Mouse (Mus musculus): ENCODE results near the gene Snd1.
"Not testable (repeated sequence)": the region's sequence is repeated elsewhere in the genome, so short reads cannot be mapped to it uniquely, and the experiment has no call there.

The Snd1 gene

DNA sequence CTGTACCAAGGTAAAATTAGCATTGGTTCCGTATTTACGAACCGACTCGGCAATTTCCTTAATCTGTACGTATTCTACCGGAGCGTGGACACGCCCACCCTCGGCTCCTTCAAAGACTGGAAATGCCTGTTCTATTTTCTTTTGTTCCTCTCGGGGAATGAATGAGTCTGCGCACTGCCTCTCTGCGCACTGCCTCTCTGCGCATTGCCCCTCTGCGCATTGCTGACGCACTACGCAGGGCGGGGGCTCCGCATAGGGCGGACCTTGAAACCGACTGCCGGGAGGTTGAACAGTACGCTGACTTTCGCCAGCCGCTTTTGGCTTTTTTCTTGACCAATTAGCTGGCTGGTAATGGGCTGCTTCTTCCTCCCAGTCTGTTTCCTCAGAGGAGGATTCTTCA is 453.0 kb downstream of the Snd1 start:
- DNase-seq, result not testable (repeated sequence)

DNA sequence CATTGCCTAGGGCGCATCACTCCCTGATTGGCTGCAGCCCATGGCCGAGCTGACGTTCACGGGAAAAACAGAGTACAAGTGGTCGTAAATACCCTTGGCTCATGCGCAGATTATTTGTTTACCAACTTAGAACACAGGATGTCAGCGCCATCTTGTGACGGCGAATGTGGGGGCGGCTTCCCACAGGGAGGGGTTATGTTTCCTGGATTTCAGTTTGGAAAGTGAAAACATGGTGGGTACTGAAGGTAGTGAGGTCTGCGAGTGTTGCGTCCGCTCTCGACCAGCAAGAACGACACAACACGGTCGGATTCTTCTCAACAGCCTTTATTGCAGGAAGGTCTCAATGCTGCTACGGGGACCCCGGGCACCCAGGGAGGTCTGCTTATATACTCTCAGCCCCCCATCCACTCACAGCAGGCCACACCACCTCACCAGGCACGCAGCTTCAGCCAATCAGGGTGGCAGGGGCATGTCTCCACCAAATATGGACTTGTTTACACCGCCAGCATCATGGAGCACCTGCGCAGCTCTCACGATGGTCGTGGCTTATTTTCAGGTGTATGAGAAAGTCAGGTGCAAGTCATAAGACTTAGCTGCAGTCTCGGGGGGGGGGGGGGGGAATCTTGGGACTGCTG is 454.3 kb downstream of the Snd1 start:
- DNase-seq, result peak in 1 of 2 experiments; percentile 9

DNA sequence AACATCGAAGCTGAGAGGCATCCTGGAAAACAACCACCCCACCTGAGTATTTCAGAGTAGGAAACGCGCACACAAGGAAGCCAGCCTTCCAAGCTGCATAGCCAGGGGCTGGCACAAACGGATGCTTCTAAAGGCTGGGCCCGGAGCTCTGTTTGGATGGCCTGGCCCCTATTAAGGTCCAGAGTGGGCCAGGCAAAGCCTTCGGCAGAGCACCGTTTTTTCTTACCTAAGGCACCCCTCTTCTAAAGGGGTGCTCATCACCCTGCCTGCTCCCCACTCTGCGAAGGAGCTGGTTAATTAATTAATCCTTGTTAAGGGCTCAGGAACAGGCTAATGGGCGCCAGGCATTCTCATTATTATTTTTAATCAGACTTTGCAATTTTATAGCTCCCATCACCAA is 456.3 kb downstream of the Snd1 start:
- no peak for DNase-seq

DNA sequence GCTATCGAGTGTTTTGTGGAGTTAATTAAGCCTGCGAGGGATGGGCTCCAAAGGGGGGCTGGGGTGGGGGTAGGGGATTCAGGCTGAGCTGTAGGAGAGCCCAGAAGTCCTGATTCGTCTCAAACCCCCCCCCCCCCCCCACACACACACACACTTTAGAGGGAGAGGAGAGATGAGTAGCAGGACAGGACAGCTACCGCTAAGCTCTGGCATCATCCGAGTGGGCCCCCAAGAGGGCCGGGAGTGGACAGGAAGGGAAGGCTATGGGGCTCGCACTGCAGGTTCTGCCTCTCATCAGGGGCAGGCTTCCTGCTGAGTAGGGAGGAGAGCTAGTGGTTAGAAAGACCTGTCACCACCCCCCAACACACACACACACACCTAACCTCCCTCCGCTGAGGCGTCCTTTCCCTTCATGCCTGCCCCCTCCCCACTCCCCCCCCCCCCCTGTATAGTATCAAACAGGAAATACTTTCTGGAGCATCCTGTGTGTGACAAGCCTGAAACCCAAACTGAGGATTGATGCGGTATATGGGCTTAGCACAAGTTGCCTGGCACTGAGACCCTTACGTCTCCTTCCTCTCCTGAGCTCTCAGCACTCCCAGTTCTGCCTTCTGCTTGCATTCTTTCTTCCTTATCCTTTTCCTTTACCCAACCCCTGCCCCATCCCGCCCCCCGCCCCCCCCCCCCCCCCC is 456.8 kb downstream of the Snd1 start:
- DNase-seq, result no peak

DNA sequence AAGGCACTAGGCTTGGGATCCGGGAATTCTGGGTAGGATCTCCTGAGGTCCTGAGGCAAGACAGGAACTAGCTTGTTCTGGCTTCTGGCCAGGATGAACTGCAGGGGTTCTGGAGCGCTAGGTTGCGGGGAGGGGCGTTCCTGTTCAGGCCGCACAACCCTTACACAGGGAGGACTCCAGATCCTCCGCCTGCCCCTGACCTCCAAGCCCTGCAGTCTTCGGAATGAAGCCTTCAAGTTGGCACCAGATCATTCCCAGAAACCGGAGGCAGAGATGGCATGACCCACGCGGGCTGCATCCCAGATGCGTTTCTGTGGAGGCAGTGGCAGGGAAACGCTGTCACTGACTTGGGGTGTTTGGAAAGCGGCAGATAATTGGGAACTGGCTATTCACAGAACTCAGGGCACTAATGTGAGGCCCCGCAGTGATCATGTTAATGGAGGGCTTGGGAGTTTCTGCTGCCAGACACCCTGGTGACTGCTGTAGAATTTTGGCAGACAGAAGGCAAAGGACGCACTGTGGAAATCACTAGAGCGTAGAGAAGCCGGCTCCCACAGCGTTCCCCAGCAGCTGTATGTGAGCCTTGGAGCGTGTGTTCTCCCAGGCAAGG is 457.5 kb downstream of the Snd1 start:
- no peak for DNase-seq

DNA sequence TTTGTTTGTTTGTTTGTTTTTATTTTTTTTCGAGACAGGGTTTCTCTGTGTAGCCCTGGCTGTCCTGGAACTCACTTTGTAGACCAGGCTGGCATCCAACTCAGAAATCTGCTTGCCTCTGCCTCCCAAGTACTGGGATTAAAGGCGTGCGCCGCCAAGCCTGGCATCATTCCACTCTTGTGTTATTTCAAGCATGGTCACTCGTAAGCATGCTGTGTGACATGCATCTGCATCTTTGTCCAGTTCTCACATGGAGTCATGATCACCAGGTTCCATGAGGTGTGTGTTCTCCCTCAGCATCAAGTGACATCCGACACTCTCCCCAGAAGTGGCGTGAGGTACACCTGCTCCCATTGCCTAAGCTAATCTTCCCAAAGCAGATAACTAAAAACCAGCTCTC is 460.8 kb downstream of the Snd1 start:
- no peak for DNase-seq

DNA sequence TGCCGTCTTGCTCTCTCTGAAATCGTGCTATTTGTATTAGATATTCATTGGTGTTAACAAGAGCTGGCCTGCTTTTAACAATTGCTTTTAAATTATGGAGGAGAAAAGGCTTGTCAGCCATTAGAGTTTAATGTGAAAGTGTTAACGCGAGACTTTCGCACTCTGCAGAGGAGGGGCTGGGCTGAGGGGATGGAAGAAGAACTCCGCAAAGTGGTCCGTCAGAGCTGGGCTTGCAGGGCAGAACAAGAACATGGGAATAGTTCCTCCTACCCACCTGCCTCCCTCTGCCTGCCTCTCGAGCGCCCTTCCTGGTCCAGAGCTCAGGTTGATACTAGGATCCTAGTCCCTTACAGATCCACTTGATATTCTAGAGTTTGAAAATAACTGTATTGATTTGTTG is 472.3 kb downstream of the Snd1 start:
- DNase-seq, result no peak

DNA sequence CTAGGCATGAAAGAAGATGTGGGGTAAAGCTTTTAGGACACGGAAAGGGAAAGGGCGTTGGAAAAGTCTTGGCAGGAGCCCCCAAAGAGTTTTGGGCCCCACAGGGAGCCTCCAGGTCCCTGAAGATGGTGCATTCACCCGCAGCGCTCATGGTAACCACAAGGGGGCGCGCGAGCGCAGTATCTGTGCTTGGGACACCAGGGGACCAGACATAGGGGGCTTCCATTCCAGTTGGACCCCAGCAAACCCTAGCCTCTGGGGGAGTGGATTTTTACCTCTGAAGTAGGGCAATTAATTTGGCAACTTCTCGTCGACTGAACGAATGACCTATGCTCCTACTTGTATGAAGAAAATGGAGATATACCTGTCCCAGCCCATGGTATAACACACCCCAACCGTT is 474.3 kb downstream of the Snd1 start:
- DNase-seq, result peak; percentile 30 to 37

DNA sequence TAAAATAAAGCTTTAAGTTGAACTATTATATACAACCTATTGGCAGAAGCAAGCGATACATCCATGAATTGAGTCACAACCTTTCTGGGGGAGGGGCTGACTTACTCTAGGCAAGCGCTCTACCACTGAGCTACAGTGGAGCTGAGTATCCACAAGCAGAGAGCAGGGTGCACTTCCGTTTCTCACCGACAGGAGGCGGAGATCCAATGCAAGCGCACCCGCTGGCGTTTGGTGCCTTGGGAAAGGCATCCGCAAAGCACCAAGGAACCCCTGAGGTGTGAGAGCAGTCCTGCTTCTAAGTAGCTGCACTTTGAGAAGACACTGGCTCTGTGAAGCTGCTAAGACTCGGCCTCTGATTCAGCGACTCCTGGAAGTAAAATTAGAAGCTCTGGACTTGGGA is 480.6 kb downstream of the Snd1 start:
- no peak for DNase-seq

DNA sequence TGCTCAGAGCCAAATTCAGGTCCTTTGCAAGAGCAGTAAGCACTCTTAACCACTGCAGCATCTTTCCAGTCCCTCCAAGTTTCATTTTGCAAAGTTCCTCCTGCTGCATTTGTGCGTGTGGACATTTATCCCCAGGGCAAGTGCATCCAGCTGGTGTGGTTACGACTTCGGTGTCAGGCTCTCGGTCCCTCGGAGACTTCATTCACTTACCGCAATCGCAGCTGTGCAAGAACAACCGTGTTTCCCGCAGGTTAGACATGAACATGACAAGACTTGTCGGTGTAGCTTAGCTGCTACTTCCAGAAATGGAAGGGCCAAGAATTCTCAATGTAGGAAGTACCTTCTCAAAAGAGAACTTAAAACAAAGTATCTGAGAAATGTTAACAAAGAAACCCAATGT is 482.5 kb downstream of the Snd1 start:
- DNase-seq, result no peak

DNA sequence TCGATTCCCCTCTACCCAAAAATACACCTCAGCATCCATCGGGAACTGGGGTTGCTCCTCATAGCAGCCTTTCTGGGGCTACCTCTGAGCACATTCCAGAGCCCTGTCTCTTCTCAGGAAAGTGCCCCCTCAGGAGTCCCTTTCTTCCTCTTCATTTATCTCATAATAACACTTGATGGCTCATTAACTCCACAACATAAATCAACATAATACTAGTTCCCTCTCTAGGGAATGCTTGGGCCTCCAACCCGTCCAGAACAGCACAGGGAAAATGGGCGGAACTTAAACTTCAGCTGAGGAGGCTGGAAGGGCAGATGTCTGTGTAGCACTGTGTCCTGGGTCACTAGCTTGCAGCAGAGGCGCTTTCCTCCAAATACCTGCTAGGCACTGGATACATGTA is 488.2 kb downstream of the Snd1 start:
- DNase-seq, result no peak

DNA sequence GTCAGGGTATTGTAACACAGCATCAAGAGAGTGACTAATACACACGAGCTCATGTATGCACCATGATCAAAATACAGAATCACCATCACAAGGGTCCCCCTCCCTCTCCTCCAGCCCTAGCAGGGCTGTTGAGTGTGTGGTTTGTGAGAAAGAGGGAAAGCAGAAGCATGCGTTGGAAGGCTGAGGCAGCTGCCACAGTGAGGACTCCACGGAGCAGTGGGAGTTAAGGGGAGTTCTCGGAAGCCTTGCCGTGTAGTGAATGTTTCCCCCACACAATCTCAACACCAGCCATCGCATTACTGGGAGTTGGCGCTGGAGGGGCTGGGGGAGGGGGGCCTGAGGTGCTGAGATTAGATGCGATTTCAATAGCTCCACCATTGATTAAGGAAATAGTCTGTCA is 490.3 kb downstream of the Snd1 start:
- no peak for DNase-seq

DNA sequence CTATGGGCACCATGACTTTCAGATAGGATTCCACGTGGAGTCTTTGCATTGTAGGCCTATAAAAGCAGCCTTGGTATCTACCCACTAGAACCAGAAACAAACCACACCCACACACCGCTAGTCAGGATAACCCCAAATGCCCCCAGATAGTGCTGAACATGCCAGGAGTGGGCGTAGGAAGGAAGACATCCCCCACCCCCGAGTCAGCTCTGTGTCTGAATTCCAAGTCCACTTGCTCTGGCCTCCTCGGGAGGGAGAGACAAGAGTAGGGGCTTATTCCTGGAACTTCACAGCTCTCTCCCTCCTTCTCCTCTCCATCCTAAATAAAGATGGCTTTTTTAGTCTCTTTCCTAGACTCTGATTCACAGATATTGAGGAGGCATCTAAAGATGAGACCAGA is 494.7 kb downstream of the Snd1 start:
- no peak for DNase-seq

DNA sequence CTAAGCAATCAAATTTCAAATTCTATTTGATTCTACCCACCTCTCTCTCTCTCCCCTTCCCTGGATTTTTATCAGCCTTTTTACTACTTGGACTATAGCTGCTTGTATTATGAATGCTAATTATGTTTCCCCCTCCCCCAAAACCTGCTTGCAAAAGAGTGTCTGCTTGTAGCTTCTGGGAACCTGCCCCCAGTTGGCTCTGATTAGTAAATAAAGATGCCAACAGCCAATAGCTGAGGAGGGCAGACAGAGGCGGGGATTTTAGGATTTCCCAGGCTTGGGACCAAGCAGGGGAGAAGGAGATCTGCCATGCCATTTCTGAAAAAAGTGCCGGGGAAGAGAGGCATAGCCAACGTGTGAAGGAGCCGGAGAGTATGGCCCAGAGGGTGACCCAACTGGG is 495.8 kb downstream of the Snd1 start:
- DNase-seq, result no peak

DNA sequence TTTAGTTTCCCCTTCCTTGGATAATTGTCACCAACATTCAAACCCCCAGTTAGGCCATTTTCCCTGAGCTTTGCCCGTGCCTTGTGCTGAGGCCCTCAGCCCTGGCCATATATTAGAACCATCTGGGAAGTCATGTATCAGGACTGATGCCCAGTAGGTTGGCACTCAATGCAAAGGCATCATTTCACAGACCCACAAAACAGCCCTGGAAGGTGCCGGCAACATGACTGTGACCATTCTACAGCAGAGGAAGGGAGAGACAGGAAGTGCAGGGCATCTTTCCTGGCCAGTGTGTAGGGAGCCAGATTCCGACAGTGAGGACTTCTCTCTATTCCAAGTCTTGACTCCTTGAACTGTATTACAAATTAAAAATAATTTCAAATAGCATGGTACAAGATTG is 499.6 kb downstream of the Snd1 start:
- no peak for DNase-seq

DNA sequence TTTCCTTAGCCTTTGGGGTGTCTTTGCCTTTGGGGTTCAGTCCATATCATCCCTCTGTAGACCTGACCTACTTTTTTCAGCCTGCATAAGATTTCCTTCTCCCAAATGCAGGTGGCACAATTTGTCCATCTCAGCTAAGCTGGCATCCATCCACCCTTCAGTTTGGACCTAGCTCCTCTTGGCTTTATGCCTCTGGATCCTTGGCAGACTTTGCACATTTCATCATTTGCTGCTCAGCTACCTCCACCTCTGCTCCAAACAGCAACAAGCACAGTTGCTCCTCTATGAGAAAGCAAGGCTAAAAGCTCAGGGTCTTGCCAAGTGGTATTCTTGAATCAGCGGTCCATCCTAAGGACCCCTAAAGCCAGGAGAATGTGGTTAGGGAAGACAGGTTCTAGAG is 500.2 kb downstream of the Snd1 start:
- DNase-seq, result no peak

DNA sequence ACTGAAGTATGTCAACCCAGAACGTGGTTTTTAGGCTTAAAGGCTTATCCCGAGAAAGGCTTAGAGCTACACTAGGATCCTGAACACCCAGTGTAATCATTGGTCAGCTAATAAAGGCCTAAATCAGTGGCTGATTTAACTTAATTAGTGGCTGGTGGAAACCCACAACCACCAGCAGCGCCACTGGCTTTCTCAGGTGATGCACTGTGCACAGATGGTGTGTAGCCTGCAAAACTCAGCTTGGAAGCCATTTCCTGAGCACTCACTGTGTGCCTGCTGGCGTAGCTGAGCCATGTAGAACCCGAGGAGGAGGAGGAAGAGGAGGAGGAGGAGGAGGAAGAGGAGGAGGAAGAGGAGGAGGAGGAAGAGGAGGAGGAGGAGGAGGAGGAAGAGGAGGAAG is 503.1 kb downstream of the Snd1 start:
- DNase-seq, result no peak

DNA sequence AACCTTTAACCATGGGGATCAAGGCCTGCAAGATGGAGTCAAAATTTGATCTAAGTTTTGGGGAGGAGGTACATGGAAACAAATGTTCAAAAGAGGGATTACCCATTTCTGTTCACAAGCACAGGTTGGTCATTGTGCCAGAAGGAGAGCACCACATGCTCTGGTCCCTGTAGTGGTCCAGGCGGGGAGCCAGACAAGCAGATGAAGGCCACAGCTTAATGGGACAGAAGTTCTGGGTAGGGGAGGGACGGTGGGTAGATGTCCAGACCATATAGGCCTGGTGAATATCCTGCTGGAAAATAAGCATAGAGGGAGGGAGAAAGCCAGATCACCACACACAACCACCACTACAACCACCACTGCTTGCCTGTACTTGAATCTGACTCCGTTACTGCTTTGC is 503.9 kb downstream of the Snd1 start:
- DNase-seq, result no peak

DNA sequence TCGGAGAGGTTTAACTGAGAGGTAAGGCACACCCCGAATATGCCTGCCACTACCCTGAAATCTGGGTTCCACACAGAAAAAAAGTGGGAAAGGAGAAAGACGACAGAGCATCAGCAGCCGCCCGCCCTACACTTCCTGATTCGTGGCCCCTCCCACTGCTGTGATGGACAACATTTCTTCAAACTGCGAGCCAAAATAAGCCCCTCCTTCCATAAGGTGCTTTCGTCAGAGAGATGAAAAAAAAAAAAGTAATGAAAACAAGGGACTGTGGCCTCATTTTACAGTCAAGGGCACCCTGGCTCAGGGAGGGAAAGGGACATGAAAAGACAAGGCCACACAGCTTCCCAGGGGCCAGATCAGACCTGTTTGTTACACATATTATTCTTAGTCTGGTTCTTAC is 504.6 kb downstream of the Snd1 start:
- DNase-seq, result no peak

DNA sequence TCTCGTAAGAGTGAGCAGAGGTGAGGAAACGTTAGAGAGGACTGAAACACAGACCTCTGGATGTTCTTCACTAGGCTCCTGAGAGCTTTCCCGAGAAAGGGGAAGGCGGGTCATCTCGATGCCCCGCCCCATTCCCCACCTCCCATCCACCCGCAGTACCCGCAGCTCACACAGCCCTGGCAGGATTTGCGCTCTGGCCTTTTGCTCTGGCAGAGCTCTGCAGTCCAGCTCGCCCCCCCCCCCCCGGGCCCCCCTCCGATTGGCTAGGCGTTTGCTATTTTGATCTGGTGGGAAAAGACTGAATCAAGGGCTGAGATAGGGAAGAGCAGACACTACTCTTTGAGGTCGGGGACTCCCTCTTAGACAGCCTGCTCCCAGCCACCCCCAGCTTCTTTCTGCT is 505.3 kb downstream of the Snd1 start:
- no peak for DNase-seq

DNA sequence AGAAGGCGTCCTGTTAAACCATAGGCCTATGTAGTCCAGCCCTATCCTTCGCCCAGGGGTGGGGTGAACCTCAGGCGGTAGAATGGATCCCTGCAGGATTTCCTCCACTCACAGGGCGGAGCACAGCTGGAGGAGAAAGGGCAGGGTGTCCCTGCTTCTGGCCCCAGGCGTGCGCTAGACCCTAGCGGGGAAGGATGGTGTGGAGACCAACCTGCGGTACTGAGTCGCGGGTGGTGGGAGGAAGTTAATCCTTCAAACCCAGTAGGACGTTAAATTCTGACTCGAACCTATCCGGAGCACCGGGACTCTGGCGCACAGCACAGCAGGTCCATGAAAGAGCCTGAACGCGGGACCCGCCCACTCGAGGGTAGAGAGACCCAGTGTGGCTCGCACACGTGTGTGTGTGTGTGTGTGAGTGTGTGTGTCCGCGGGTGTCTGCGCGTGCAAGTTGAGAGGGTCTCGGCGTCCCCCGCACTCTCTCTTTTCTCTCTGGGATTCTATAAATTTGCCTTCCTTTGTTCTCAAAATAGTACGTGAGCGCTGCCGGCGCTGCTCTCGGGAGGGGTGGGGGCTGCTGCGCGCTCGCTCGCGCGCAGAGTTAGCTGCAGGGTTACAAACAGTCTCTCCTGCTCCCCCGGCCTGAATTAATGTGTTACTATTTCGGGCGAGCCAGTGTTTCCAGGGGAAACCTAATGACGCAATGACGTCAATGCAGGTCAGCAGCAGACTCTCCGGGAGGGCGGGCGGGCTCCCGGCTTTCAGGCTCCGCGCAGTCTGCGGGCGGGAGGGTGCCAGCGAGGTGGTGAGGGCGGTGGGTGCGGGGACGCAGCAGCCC is 506.0 kb downstream of the Snd1 start:
- DNase-seq, result no peak

DNA sequence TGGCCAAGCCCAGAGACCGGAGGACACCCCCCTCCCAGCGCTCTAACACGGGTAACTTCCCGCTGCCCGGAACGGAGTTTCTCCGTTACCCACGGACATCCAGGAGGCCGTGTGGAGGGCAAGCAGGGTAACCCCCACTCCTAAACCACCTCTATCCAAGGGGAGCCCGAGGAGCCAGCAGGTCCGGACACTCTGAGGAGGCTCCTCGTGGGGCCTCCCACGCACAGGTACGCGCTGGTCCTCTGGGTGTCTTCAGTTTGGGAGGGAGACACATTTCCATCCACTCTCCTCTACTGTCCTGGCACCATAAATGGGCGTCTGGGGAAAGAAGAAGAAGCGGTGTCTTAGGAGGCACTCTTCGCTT is 506.6 kb downstream of the Snd1 start:
- no peak for DNase-seq

DNA sequence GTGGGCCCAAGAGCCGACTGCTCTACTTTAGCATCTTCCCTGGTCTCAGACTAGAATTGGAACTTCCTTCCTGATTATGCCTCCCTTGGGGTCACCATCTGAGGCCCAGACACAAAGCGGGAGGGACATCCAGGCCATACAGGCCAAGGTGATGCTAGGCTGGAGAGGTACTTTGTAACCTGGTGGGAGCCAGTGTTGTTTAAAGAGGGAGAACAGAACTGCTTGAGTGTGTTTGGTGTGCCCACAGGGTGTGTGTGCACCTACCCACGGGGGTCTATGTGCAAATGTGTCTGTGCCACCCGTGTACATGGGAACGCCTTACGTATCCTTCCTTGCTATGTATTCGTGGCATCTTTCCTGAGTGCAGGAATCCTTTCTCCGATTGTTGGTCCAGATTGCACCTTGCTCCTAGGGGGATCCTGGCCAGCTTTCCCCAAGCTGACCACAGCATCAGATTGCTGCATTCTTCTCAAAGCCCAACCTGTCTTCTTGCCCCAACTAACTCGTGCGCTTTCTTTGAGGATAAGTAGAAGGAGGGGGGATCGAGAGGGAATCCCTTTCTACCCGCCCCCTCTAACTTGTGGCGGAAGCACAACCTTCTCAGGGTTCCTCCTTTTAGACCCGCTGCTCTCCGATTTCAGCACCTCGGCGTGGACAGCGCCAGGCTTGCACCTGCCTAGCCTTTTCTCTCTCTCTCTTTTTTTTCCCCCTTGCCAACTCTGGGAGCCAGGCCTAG is 507.2 kb downstream of the Snd1 start:
- DNase-seq, result no peak

Data from thymus, adult 18-20 months (tissue).